Mouse (Mus musculus) fat pad, adult 2 months (tissue): ENCODE data around the gene Lefty1.
"Not testable (repeated sequence)": the region's sequence is repeated elsewhere in the genome, so short reads cannot be mapped to it uniquely, and the experiment has no call there.

ENCODE experiments used
- DNase-seq: peaks from one replicate; pipeline ENCODE4 v3.0.0-alpha.2; 2011; ENCODE audit warnings: low read depth, low spot score; ENCODE audit errors: extremely low read depth

Lefty1 gene

DNA sequence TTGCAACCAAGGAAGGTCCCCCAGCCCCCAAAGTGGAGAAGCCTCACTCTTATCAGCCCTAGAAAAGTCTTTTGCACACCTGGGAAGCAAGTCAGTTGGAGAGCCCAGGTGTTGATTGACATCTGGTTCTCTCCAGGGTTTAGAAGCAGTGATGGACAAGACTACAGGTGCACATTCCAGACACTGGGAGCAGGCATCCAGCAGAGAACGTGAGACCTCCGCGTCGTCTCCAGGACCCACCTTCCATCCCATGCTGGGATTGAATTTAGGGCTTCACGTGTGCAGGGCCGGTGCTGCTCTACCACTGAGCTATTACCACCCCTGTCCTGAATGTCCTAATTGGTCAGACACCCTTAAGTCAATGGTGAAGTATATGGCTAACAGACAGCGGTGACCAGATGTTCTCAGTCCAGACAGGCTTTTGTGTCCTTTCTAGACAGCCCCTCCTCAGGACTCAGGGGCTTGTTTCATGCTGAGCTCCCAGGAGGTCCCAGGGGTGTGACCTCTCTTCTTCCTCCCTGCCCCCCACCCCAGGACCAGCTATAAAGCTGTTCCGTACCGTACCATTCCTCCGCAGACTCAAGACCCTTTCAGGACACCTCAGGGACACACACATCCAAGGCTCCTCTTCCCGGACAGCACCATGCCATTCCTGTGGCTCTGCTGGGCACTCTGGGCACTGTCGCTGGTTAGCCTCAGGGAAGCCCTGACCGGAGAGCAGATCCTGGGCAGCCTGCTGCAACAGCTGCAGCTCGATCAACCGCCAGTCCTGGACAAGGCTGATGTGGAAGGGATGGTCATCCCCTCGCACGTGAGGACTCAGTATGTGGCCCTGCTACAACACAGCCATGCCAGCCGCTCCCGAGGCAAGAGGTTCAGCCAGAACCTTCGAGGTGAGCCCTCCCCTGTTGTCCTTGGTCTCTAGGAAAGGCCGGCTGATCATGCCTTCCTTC lies at the start of gene Lefty1:
TSS of gene Lefty1 (plus strand) at position 556 of the 953 bp plus-strand sequence.
- DNase-seq = no peak

GRCm38 (mm10) chr1:180888556-180889042 lies 46.2 kb upstream of the Lefty1 start:
- DNase-seq = peak; percentile 21

DNA sequence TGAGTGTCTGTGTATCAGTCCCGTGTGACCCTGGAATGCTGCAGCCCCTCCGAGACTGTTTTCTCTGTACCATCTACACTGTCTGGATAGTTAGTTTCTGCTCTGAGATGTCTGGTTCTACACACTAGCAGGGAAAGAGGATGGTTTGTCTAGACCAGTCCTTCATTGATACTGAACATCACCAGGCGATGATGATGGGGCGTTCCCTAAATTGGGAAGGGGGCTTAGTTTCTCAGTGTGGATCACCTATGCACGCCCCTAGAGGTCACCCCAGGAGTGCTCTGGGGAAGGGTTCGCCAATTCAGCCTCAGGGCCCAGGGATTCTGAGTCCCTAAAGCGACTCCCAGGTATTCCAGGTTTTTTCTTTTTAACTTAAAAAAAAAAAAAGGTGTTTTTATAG lies 45.6 kb upstream of the Lefty1 start:
- DNase-seq = no peak

DNA sequence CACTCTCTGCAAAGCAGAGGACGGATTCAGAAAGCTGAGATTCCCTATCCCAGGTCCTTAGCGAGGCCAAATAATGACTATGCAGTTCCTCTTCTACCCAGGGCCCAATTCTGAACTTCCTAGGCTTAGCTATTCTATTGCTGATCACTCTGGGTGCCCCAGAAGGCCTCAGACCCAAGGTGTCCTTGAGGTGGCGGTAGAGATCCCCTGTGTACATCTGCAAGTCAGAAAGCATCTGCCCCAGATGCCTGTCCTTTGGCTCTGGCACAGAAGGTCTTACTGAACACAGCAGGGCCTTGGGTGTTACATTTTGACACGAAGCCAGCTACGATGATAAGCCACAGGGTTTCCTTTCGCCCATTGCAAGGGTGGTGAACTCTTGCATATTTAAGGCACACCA lies 45.0 kb upstream of the Lefty1 start:
- DNase-seq = no peak

GRCm38 (mm10) chr1:180892808-180893207 lies 42.0 kb upstream of the Lefty1 start, which contains the start of gene Lefty2:
Lefty2 (plus strand) TSS chr1:180893108.
- DNase-seq = no peak

DNA sequence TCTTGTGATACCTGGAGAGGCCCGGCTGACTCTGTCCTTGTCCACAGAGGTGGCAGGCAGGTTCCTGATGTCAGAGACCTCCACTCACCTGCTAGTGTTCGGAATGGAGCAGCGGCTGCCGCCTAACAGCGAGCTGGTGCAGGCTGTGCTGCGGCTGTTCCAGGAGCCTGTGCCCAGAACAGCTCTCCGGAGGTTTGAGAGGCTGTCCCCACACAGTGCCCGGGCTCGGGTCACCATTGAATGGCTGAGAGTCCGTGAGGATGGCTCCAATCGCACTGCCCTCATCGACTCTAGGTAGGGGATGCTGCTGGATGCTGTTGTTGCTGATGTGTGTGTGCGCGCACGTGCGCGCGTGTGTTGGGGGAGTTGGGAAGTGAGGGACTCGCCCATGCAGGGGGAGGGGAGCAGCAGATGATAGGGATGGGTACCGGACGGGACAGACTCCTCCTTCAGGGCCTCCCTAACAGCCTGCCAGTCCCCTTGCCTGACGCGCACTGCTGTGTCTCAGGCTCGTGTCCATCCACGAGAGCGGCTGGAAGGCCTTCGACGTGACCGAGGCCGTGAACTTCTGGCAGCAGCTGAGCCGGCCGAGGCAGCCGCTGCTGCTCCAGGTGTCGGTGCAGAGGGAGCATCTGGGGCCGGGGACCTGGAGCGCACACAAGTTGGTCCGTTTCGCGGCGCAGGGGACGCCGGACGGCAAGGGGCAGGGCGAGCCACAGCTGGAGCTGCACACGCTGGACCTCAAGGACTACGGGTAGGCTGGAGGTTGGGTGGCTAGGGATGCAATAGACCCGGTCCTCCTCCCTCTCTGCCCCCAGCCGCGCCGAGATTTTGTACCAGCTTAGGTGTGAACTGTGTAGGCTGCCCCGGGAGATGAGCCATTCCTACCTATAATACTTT lies 40.5 kb upstream of the Lefty1 start:
- DNase-seq = not testable (repeated sequence)

DNA sequence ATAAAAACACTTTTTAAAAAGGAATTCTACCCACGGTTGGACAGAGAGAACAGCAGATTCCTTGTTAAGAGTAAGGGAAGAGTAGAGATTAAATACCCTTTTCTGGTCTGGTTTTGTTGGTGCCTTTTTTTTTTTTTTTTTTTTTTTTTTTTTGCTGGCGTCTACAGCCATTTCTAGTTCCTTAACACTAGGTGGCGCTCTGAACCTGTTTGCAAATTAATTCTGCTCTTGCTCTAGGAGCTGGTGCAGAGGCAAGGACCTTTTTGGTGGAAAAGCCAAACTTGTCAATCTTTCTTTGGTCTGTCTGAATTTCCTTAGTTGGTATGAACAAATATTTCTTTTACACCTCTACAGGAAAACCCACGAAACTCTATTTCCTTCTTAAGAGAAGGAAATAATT lies 33.7 kb upstream of the Lefty1 start:
- no peak for DNase-seq

GRCm38 (mm10) chr1:180902915-180903314 lies 31.9 kb upstream of the Lefty1 start:
- DNase-seq = no peak

GRCm38 (mm10) chr1:180903666-180904038 lies 31.2 kb upstream of the Lefty1 start:
- DNase-seq = no peak

- peak; percentile 34 for DNase-seq
Observed at GRCm38 (mm10) chr1:180904039-180904814, 30.6 kb upstream of the Lefty1 start, which contains the start of gene Pycr2. Pycr2 (plus strand) TSS chr1:180904293.

DNA sequence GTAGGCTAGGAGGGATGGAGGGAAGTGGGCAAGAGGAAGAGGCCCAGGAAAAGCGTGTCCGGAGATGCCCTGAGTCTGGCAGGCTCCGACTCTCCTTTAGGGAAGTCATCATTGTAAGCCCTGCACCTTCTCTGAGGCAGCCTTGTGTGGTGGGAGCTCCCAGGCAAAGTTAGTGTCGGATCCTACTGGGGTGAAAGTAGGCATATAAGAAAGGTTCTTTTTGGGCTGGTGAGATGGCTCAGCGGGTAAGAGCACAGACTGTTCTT lies 30.1 kb upstream of the Lefty1 start:
- no peak for DNase-seq

DNA sequence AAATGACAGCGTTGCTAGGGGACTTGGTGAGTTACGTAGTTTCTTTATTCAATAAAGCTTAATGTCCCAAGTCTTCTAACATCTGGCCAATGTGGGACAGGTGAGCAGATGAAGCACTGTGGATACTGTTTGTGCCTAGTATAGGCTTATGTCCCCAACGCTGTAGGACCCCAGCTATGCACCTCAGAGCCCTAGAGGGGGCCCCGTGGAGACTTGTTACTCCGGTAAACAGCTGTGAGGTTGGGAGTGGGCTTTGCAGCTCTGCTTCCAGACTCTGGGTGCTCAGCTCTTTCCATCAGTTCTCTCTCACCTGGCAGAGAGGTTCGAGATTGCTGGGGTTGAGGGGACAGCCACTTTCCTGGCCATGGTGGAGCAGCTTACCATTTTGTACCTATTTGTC lies 29.5 kb upstream of the Lefty1 start:
- no peak for DNase-seq

DNA sequence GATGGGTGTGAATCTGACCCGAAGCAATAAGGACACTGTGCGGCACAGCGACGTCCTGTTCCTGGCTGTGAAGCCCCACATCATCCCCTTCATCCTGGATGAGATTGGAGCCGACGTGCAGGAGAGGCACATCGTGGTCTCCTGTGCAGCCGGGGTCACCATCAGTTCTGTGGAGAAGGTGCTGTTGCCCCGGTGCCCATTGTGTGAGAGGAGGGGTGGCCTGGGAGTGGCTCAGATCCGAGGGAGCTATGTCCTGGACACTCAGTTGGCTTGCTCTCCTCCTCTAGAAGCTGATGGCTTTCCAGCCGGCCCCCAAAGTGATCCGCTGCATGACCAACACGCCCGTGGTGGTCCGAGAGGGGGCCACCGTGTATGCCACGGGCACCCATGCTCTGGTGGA lies 28.9 kb upstream of the Lefty1 start:
- no peak for DNase-seq

DNA sequence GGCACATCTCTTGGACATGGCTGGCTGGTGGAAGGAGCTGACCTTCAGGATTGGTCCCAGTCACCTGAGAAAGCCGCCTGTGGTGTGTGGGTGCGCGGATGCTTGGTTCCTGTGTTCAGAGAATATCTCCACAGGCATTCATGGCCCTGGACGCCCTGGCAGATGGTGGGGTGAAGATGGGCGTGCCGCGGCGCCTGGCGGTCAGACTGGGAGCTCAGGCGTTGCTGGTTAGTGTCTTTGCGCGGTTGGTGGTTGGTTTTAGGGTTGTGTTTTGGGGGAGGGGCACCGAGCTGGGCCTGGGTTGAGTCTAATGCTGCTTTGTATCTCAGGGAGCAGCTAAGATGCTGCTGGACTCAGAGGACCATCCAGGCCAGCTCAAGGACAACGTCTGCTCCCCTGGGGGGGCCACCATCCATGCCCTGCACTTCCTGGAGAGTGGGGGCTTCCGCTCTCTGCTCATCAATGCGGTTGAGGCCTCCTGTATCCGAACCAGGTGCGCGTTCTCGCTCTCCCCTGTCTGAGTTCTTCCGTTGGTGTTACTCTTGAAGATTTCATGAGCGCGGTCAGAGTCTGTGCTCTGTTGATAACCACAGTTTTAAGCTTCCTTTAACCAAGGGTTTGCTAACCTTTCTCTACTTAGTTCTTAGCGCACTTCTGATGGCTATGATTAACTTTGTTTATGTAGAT lies 28.2 kb upstream of the Lefty1 start:
- DNase-seq = no peak

DNA sequence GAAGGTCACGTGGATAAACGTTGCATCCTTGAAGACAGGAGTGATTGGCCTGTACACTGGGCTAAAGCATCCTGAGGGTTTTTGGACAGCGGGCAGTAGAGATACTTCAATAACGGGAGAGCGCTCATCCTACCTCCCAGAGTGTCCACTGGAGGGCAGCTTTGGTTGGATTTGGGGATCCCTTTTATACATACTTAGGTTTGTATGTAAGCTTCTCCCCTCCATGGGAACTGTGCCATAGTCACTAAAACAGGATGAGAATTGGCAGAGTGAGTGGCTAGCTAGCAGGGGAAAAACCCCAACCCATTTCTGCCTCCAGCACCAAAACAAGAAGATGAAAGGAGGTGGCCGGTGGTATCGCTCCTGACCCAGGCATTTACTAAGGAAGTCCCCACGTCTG lies 23.7 kb upstream of the Lefty1 start:
- no peak for DNase-seq

DNA sequence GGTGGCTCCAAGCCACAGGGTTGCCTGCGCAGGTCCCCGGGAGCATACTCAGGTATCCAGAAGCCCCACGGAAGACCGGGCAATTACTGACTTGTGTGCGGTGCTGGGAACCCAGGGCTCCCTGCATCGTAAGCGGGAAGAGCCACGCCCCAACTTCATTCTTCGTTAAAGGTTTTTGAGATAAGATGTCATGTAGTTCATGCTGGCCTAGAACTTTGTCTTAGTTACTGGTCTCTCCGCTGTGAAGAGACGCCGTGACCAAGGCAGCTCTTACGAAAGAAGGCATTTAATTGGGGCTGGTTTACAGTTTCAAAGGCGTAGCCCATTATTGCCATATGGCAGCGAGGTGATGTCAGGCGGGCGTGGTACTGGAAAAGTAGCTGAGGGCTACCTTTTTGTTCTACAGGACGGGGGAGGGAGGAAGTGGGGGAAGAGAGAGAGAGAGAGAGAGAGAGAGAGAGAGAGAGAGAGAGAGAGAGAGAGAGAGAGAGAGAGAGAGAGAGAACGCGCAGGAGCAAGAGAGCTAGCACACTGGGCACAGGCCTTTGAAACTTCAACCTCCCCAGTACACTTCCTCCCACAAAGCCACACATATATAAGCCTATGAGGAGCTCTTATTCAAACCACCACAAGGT lies 23.1 kb upstream of the Lefty1 start:
- no peak for DNase-seq

GRCm38 (mm10) chr1:180912792-180913191 lies 22.0 kb upstream of the Lefty1 start:
- DNase-seq = no peak

DNA sequence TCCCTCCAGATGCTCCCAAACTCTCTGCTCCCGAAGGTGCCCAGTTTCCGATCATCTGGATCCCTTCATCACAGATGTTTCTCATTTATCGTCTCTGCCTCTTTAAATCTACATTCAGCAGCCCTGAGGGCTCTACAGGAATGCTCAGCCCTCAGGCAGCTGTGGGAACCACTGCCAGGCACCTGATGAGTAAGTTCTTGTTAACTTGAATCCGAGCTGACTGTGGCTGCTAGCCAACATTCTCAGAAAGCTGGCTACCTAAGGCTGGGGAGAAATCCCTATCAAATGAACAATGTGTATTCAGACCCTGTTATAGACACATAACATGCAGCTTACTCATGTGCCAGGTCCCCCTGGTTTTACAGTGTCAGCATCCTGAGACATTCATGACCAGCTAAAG lies 21.0 kb upstream of the Lefty1 start:
- DNase-seq = no peak

DNA sequence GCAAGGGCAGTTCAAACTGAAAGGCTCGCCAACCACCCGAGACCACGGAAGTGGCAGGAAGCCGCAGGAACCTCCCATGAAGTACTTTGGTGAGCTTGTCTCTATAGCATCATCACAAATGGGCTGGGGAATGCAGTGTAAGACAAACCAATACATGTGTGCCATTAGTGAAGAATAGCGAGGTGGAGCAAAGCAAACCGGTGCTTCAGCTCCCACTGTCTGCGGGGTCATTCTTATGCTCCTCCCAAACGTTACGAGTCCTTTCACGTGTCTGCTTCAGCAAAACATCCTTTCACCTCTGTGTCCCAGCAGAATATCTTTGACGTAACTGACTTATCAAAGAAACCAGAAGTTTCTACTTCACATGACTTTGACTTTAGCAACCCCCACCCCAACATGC lies 18.4 kb upstream of the Lefty1 start:
- no peak for DNase-seq

DNA sequence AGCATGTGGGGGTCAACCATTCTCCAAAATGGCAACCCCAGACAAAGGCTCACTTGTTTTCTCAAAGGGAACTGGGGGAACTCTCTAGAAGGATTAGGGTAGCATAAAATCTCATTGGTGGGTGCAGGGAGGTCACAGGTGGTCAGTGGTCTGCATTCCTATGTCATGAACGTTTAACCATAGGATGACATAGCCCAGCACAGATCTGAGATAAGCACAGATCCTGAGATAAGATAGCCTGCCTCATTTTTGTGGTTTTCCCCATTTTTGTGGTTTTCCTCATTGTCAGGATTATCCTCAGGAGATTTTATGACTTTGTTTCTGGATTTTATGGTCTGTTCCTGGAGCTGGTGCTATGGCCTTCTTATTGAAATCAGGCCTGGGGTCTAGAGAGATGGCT lies 17.8 kb upstream of the Lefty1 start:
- DNase-seq = no peak
